Mouse (Mus musculus) central nervous system, embryonic 11.5 days (tissue): ENCODE measurements around the gene Ankra2. TPM values are rescaled to one million over a fixed set of nuclear protein-coding genes. Genes with fewer than 3 reads are reported as not detected.

Experiments
- polyA plus RNA-seq: library from polyadenylated mRNA; depleted of rRNA; stranded (reverse); fragments of >200 nt; gene quantifications from 2 replicates; pipeline ENCODE4 v1.2.3, GENCODE M21; 2012; rRNA removed

The Ankra2 gene
- 42.6 and 44.9 TPM in 2 replicates for polyA plus RNA-seq

GRCm38 (mm10) chr13:98262636-98263457, at the start of gene Ankra2, which contains the start of gene Utp15:
Gene Ankra2 (plus strand): TSS chr13:98263074.
Gene Utp15 (minus strand): TSS chr13:98263041.

GRCm38 (mm10) chr13:98279686-98280085, 16.8 kb downstream of the Ankra2 start, which contains the start of gene Gm21976:
Gene Gm21976 (plus strand): TSS chr13:98279887.

GRCm38 (mm10) chr13:98316480-98317245, 53.8 kb downstream of the Ankra2 start, which contains the start of gene Btf3:
Gene Btf3 (minus strand): TSS chr13:98317006.

Other genes with a start within 250 kb of the Ankra2 start
- gene Arhgef28, start 56.6 kb upstream of the Ankra2 start, polyA plus RNA-seq, result 4.7 and 8.4 TPM in 2 replicates
- gene Utp15, start within 50 bp of the Ankra2 start, polyA plus RNA-seq, result 21.7 and 25.8 TPM in 2 replicates
- gene Gm21976, start 16.8 kb downstream of the Ankra2 start, polyA plus RNA-seq, result not detected in 2 replicates
- gene Btf3, start 53.9 kb downstream of the Ankra2 start, polyA plus RNA-seq, result 723 and 1,066 TPM in 2 replicates
- 13.8 and 14.1 TPM in 2 replicates for gene Foxd1, start 91.2 kb downstream of the Ankra2 start, polyA plus RNA-seq
- gene Gm10320, start 228.9 kb downstream of the Ankra2 start, polyA plus RNA-seq, result 0.60 and 0.97 TPM in 2 replicates